Mouse (Mus musculus) lung, postnatal 0 days (tissue): ENCODE measurements at regions not wholly inside any gene's neighbourhood (a gene's known extent, or its start where the extent isn't known, plus 50 kb on each side); places are given as distances from the start of the nearest gene placed in this dataset.

Experiments used
- CTCF ChIP-seq: IDR thresholded peaks from 2 replicates; pipeline ENCODE4 v1.5.1; 2016; ENCODE audit warnings: antibody characterized with exemption, mild to moderate bottlenecking
- EP300 ChIP-seq: IDR thresholded peaks from 2 replicates; pipeline ENCODE4 v1.6.1; 2016; ENCODE audit warnings: antibody characterized with exemption, mild to moderate bottlenecking, control low read depth

DNA sequence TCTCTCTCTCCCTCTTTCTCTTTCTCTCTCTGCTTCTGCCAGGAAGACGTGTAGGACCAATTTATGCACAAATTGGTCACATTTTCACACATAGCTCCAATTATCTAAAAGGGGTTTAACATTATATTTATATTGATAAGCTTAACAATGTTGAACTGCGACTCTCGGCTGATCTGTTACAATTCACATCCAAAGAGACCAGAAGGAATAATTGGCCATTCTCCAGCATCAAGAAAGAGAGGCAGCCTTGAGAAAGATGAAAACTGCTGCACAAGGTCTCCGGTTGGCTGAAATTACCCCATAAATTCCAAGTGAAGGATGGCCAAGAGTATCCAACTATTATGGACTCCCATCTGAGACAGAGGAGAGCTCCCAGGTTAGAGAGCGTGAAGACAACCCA is 398.4 kb downstream of the Tshz3 start:
- TF ChIP-seq CTCF, result no peak
- TF ChIP-seq EP300, result no peak
